Mouse (Mus musculus) gastrocnemius, adult 8-10 months (tissue): ENCODE measurements around the gene Fermt3. TPM values are rescaled to one million over a fixed set of nuclear protein-coding genes. Genes with fewer than 3 reads are reported as not detected.

Source experiments
- DNase-seq, 2 experiments: peaks; one replicate each; pipeline ENCODE4 v3.0.0; 2022; ENCODE audit warnings: low spot score in 2 of 2
- total RNA-seq, 4 experiments: library from RNA; stranded (reverse); gene quantifications; 2 replicates each; pipeline ENCODE4 v1.2.4; 2022

Gene Fermt3
- total RNA-seq, 4 experiments from 2014 or later = 0.41 to 0.94 (median 0.60) TPM

- peak; percentile 34 for DNase-seq
Observed at GRCm38 (mm10) chr19:7039088-7039720, 19.9 kb upstream of the Fermt3 start.

GRCm38 (mm10) chr19:7034006-7034405 is 14.7 kb upstream of the Fermt3 start:
- no peak for DNase-seq

GRCm38 (mm10) chr19:7029531-7029930 is 10.3 kb upstream of the Fermt3 start:
- no peak for DNase-seq

GRCm38 (mm10) chr19:7020224-7020641 is 964 bp upstream of the Fermt3 start:
- no peak for DNase-seq

- no peak for DNase-seq
Observed at GRCm38 (mm10) chr19:7018546-7018945, 723 bp downstream of the Fermt3 start.

GRCm38 (mm10) chr19:7017541-7018457 is 1.5 kb downstream of the Fermt3 start:
- no peak for DNase-seq

GRCm38 (mm10) chr19:7014481-7015135 is 4.7 kb downstream of the Fermt3 start:
- DNase-seq = no peak

GRCm38 (mm10) chr19:7013984-7014383 is 5.3 kb downstream of the Fermt3 start:
- DNase-seq = no peak

- no peak for DNase-seq
Observed at GRCm38 (mm10) chr19:7012426-7012825, 6.8 kb downstream of the Fermt3 start.

GRCm38 (mm10) chr19:7006892-7007593 is 12.2 kb downstream of the Fermt3 start:
- no peak for DNase-seq

GRCm38 (mm10) chr19:6999360-7000063 is 19.8 kb downstream of the Fermt3 start:
- DNase-seq = no peak

- DNase-seq = no peak
Observed at GRCm38 (mm10) chr19:6997721-6998290, 21.5 kb downstream of the Fermt3 start.

GRCm38 (mm10) chr19:6996006-6996405 is 23.3 kb downstream of the Fermt3 start, which contains the start of the genes Nudt22 and Trpt1:
Nudt22 (minus strand) TSS chr19:6996117.
Trpt1 (plus strand) TSS chr19:6996131.
- peak; percentile 80 to 88 for DNase-seq

- DNase-seq = no peak
Observed at GRCm38 (mm10) chr19:6995255-6995991, 23.8 kb downstream of the Fermt3 start.

GRCm38 (mm10) chr19:6994489-6994888 is 24.8 kb downstream of the Fermt3 start:
- DNase-seq = no peak

- no peak for DNase-seq
Observed at GRCm38 (mm10) chr19:6994002-6994401, 25.3 kb downstream of the Fermt3 start.

- DNase-seq = no peak
Observed at GRCm38 (mm10) chr19:6993011-6993770, 26.1 kb downstream of the Fermt3 start.

- DNase-seq = peak; percentile 92 to 96
Observed at GRCm38 (mm10) chr19:6992011-6992858, 27.0 kb downstream of the Fermt3 start, which contains the start of gene Dnajc4. Dnajc4 (minus strand) TSS chr19:6992572.
